Comparison of ENCODE assay signal across 8 mouse cellular contexts in the genomic region with DNA sequence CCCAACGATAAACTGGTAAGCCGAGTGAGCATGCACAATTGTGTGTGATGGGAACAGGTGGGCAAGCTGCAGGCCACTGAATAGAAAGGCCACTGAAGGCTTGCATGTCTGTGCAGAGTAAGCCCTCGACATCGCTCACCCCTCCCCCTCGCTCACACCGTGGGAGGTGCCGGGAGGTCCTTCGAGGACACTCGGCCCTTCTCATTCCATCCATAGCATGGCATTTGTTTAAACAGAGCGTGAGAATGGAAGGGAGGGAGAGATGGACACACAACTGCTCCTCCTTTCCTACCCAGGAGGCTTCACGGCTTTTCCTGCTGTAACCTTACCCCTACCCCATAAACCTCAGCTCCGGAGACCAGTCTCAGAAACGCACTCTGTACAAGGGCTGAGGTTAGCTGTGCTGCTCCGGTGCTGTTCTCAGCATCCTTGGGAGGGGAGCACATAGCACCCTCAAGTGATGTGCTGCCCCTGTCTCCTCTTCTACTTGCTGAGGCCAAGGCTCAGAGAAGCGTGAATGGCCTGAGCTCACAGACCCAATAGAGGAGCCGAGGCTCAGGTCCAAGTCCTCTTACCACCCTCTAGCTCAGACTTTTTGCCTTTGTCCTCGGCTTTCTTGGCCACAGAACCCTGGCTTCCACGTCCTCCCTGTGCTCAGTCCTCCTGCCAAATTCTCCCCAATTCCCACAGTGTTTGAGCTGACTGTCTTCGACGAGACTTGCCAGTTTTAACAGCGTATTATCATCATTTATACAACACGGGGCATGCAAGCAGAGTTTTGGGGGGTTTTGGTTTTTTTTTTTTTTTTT. TPM values are rescaled to one million over a fixed set of nuclear protein-coding genes. Genes with fewer than 3 reads are reported as not detected.
DNase-seq lines count a peak whose midpoint lies in the region; ATAC-seq and TF ChIP-seq lines count a peak whose summit lies in the region.

No protein-coding gene starts in this region.

- WGBS in intestine, embryonic 14.5 days = 52% methylated on average over 22 of the region's 22 CpGs
- WGBS in intestine, embryonic 15.5 days = 47% methylated on average over 22 of the region's 22 CpGs
- WGBS in hindbrain, postnatal 0 days = 37% methylated on average over 22 of the region's 22 CpGs
- WGBS in midbrain, embryonic 16.5 days = 67% methylated on average over 22 of the region's 22 CpGs

- H3K27ac ChIP-seq in intestine, embryonic 14.5 days (ENCODE audit: low read depth) = no peak overlapping the region
- no peak overlapping the region for H3K27ac ChIP-seq in intestine, embryonic 15.5 days
- H3K27ac ChIP-seq in brown adipose tissue, adult 24 weeks (replicated peaks; ENCODE audit: low read depth, low read length) = peak overlapping the region; percentile 79
- H3K27ac ChIP-seq in hindbrain, postnatal 0 days = peak overlapping the region; percentile 82
- H3K27ac ChIP-seq in midbrain, embryonic 16.5 days (ENCODE audit: low read length) = no peak overlapping the region

- no peak for TF ChIP-seq CTCF in hindbrain, postnatal 0 days (IDR thresholded peaks at IDR 0.05; ENCODE audit: low read depth)

- no peaks in the 10 kb centered on the region for H3K36me3 ChIP-seq in intestine, embryonic 14.5 days (ENCODE audit: control insufficient read depth, insufficient read depth, low read length)
- H3K36me3 ChIP-seq in intestine, embryonic 15.5 days = no peaks in the 10 kb centered on the region
- no peaks in the 10 kb centered on the region for H3K36me3 ChIP-seq in hindbrain, postnatal 0 days (ENCODE audit: insufficient read depth, low read length)
- H3K36me3 ChIP-seq in midbrain, embryonic 16.5 days (ENCODE audit: control insufficient read depth, insufficient read depth, low read length) = no peaks in the 10 kb centered on the region

- H3K9me3 ChIP-seq in intestine, embryonic 14.5 days (ENCODE audit: control insufficient read depth, low read length) = no peaks in the 10 kb centered on the region
- H3K9me3 ChIP-seq in intestine, embryonic 15.5 days = no peaks in the 10 kb centered on the region
- no peaks in the 10 kb centered on the region for H3K9me3 ChIP-seq in hindbrain, postnatal 0 days (ENCODE audit: low read length)
- no peaks in the 10 kb centered on the region for H3K9me3 ChIP-seq in midbrain, embryonic 16.5 days (replicated peaks; ENCODE audit: control insufficient read depth, low read length, poor library complexity, severe bottlenecking)

- DNase-seq in intestine, embryonic 14.5 days (ENCODE audit: low spot score) = no peak
- DNase-seq in embryo, embryonic 10.5 days (ENCODE audit: low spot score) = peak; percentile 40
- DNase-seq in hindbrain, postnatal 0 days (ENCODE audit: low spot score) = peak; percentile 86
- no peak for DNase-seq in c-Kit-positive CD71-positive TER-119-positive erythroid progenitor cells, embryonic 14.5 days (ENCODE audit: low spot score)

- H3K4me3 ChIP-seq in intestine, embryonic 14.5 days (ENCODE audit: low read depth, low read length) = no peak overlapping the region
- no peak overlapping the region for H3K4me3 ChIP-seq in intestine, embryonic 15.5 days (replicated peaks)
- no peak overlapping the region for H3K4me3 ChIP-seq in brown adipose tissue, adult 24 weeks (ENCODE audit: insufficient read depth, low read depth, low read length)
- no peak overlapping the region for H3K4me3 ChIP-seq in hindbrain, postnatal 0 days (ENCODE audit: low read length)
- H3K4me3 ChIP-seq in midbrain, embryonic 16.5 days (ENCODE audit: low read depth, low read length) = no peak overlapping the region

- ATAC-seq in intestine, embryonic 14.5 days (replicated peaks; ENCODE audit: low FRiP score, low TSS enrichment, low read depth) = no peak
- no peak; the same call in 1 of the 2 replicates for ATAC-seq in intestine, embryonic 15.5 days
- peak; percentile 91 for ATAC-seq in hindbrain, postnatal 0 days
- ATAC-seq in midbrain, embryonic 16.5 days = peak; percentile 70
- no peak for ATAC-seq in megakaryocyte-erythroid progenitor cell, adult 5-6 weeks (replicated peaks; ENCODE audit: low FRiP score, low TSS enrichment, poor library complexity, severe bottlenecking)

- no peaks in the 10 kb centered on the region for H3K27me3 ChIP-seq in intestine, embryonic 14.5 days (replicated peaks; ENCODE audit: control insufficient read depth, insufficient read depth, low read length)
- H3K27me3 ChIP-seq in intestine, embryonic 15.5 days (replicated peaks) = no peaks in the 10 kb centered on the region
- H3K27me3 ChIP-seq in hindbrain, postnatal 0 days (ENCODE audit: insufficient read depth, low read length) = no peaks in the 10 kb centered on the region
- no peaks in the 10 kb centered on the region for H3K27me3 ChIP-seq in midbrain, embryonic 16.5 days (ENCODE audit: control insufficient read depth, insufficient read depth, low read depth, low read length)

- H3K9ac ChIP-seq in intestine, embryonic 14.5 days (ENCODE audit: low read length) = no peak overlapping the region
- no peak overlapping the region for H3K9ac ChIP-seq in intestine, embryonic 15.5 days
- H3K9ac ChIP-seq in hindbrain, postnatal 0 days (replicated peaks; ENCODE audit: low read length) = no peak overlapping the region
- H3K9ac ChIP-seq in midbrain, embryonic 16.5 days (ENCODE audit: low read depth, low read length) = 0 out of 2 replicates have a peak overlapping the region, but pooled peaks have one; percentile 17

- peak overlapping the region; percentile 25; the same call in 1 of the 2 replicates for H3K4me2 ChIP-seq in intestine, embryonic 14.5 days (ENCODE audit: low read length)
- H3K4me2 ChIP-seq in intestine, embryonic 15.5 days (replicated peaks) = no peak overlapping the region
- no peak overlapping the region for H3K4me2 ChIP-seq in hindbrain, postnatal 0 days (ENCODE audit: low read depth, low read length)
- H3K4me2 ChIP-seq in midbrain, embryonic 16.5 days (ENCODE audit: low read length) = no peak overlapping the region

- peaks cover 5% of the 10 kb centered on the region for H3K4me1 ChIP-seq in intestine, embryonic 14.5 days (replicated peaks; ENCODE audit: control insufficient read depth, insufficient read depth, low read length)
- 0 out of 2 replicates have a peak, but pooled peaks cover 5% of the 10 kb centered on the region for H3K4me1 ChIP-seq in intestine, embryonic 15.5 days (replicated peaks)
- peaks cover 13% of the 10 kb centered on the region for H3K4me1 ChIP-seq in brown adipose tissue, adult 24 weeks (ENCODE audit: control insufficient read depth, insufficient read depth, insufficient read length, low read length)
- H3K4me1 ChIP-seq in hindbrain, postnatal 0 days (ENCODE audit: insufficient read depth, low read length) = 0 out of 2 replicates have a peak, but pooled peaks cover 5% of the 10 kb centered on the region
- H3K4me1 ChIP-seq in midbrain, embryonic 16.5 days (ENCODE audit: control insufficient read depth, insufficient read depth, low read length) = no peaks in the 10 kb centered on the region

RNA-seq across cellular contexts. Expression of a gene that starts 33.8 kb away (rescaled TPM):
- 11.6 and 11.9 TPM in 2 replicates for polyA plus RNA-seq in intestine, embryonic 14.5 days (2014; fragmentation: Nextera tagmentation; extraction: Ambion mirVana)
- polyA plus RNA-seq in intestine, embryonic 15.5 days (2015; fragmentation: Nextera tagmentation; extraction: Ambion mirVana) = 7.1 and 8.2 TPM in 2 replicates
- 39.7 and 41.4 TPM in 2 replicates for polyA plus RNA-seq in brown adipose tissue, adult 24 weeks (2012; ENCODE audit: insufficient read depth, insufficient read length, missing spikeins)
- total RNA-seq in hindbrain, postnatal 0 days (2014; rRNA removed) = 122 and 126 TPM in 2 replicates
- 47.7 and 48.9 TPM in 2 replicates for polyA plus RNA-seq in hindbrain, postnatal 0 days (2015; fragmentation: Nextera tagmentation; extraction: Ambion mirVana)
- 60.0 and 64.1 TPM in 2 replicates for polyA plus RNA-seq in midbrain, embryonic 16.5 days (2015; fragmentation: Nextera tagmentation; extraction: Ambion mirVana)
- 12.9 and 17.8 TPM in 2 replicates for total RNA-seq in megakaryocyte-erythroid progenitor cell, adult 5-6 weeks (2014; fragmentation: Nextera tagmentation)
- 8.3 and 10.4 TPM in 2 replicates for total RNA-seq in megakaryocyte-erythroid progenitor cell, adult 5-6 weeks (2017)

Comparison
In these comparisons a context has a peak if more than half of its experiments do, and no peak if none do; other contexts are left out.
1. ATAC-seq: peak in hindbrain, postnatal 0 days (single experiment) and midbrain, embryonic 16.5 days (single experiment); none in intestine, embryonic 14.5 days (single experiment), intestine, embryonic 15.5 days (single experiment) and megakaryocyte-erythroid progenitor cell, adult 5-6 weeks (single experiment).
2. DNase-seq: peak in embryo, embryonic 10.5 days (single experiment) and hindbrain, postnatal 0 days (single experiment); none in intestine, embryonic 14.5 days (single experiment) and c-Kit-positive CD71-positive TER-119-positive erythroid progenitor cells, embryonic 14.5 days (single experiment).
3. H3K27ac ChIP-seq: peak in brown adipose tissue, adult 24 weeks (single experiment) and hindbrain, postnatal 0 days (single experiment); none in intestine, embryonic 14.5 days (single experiment), intestine, embryonic 15.5 days (single experiment) and midbrain, embryonic 16.5 days (single experiment).